Mouse (Mus musculus): ENCODE data around the gene Cmah.

DNA sequence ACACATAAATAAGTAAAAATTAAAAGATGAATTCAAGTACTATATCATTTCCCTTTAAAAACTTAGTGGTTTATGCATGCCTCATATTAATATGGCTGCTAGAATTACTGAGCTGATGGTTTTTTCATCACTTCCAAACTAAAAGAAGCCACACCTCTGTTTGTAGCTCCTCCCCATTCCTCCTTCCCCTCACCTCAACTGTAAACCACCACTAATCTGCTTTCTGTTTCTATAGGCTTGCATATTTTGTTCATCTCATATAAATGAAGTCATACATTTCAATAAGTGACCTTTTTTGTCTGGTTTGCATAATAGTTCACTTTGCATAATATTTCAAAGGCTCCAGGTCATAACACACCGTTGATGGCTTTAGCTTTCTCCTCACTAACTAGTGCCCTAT lies 197.3 kb downstream of the Cmah start:
- TF ChIP-seq CTCF (IDR thresholded peaks at IDR 0.05; ENCODE audit: borderline replicate concordance, extremely low read depth, insufficient read depth, insufficient read length) (no peak), POLR2A (IDR thresholded peaks at IDR 0.05; ENCODE audit: borderline replicate concordance, extremely low read depth, insufficient read depth, insufficient read length, poor library complexity, severe bottlenecking) (no peak)
